Mouse (Mus musculus) hindbrain, postnatal 0 days (tissue): ENCODE data around the gene Gprc5a. TPM values are rescaled to one million over a fixed set of nuclear protein-coding genes. Genes with fewer than 3 reads are reported as not detected.

ENCODE experiments used
- ATAC-seq: fragments of 200-750 bp; cut with Nextera tagmentation; 2 replicates; pipeline ENCODE4 v1.8.0; 2017; ENCODE audit warnings: mild to moderate bottlenecking, moderate TSS enrichment, moderate library complexity
- DNase-seq: peaks from one replicate; pipeline ENCODE4 v3.0.0-alpha.2; 2015; ENCODE audit warnings: low spot score
- H3K27ac ChIP-seq: fragments of 300-500 bp; sonication (generic); 2 replicates; pipeline ENCODE4 v1.5.1; 2014; ENCODE audit warnings: mild to moderate bottlenecking
- H3K27me3 ChIP-seq: fragments of 300-500 bp; sonication (generic); 2 replicates; pipeline ENCODE4 v1.6.1; 2014; ENCODE audit warnings: low read length, mixed read lengths; ENCODE audit not compliant: insufficient read depth
- H3K36me3 ChIP-seq: fragments of 300-500 bp; sonication (generic); 2 replicates; pipeline ENCODE4 v1.6.1; 2014; ENCODE audit warnings: low read length, mixed read lengths; ENCODE audit not compliant: insufficient read depth
- H3K4me1 ChIP-seq: fragments of 300-500 bp; sonication (generic); 2 replicates; pipeline ENCODE4 v1.6.1; 2014; ENCODE audit warnings: antibody characterized with exemption, low read length, mixed read lengths; ENCODE audit not compliant: insufficient read depth
- H3K4me2 ChIP-seq: fragments of 300-500 bp; sonication (generic); 2 replicates; pipeline ENCODE4 v1.6.1; 2014; ENCODE audit warnings: low read depth, mild to moderate bottlenecking, low read length, moderate library complexity, mixed read lengths
- H3K4me3 ChIP-seq: fragments of 300-500 bp; sonication (generic); 2 replicates; pipeline ENCODE4 v1.5.1; 2014; ENCODE audit warnings: low read length
- H3K9ac ChIP-seq: fragments of 300-500 bp; sonication (generic); replicated peaks from 2 replicates; pipeline ENCODE4 v1.6.1; 2014; ENCODE audit warnings: mild to moderate bottlenecking, low read length, moderate library complexity, mixed read lengths
- H3K9me3 ChIP-seq: fragments of 300-500 bp; sonication (generic); 2 replicates; pipeline ENCODE4 v1.6.1; 2016; ENCODE audit warnings: low read length, mixed read lengths
- CTCF ChIP-seq: IDR thresholded peaks from 2 replicates; pipeline ENCODE4 v1.5.1; 2016; ENCODE audit warnings: antibody characterized with exemption, control low read depth, low read depth
- WGBS: fragments of 180-500 bp; shearing (Covaris S2); extraction: QIAGEN DNeasy Blood & Tissue Kit; methylation state at CpG from one replicate; pipeline ENCODE4 v1.1.7; 2014; 5-methylcytosine and 5-hydroxymethylcytosine counted together
- polyA plus RNA-seq: library from polyadenylated mRNA; unstranded; fragments of >200 nt; fragmentation: Nextera tagmentation; extraction: Ambion mirVana; gene quantifications from 2 replicates; pipeline ENCODE4 v1.2.1, GENCODE M21; 2015
- total RNA-seq: library from RNA; depleted of rRNA; stranded (reverse); fragments of >200 nt; gene quantifications from 2 replicates; pipeline ENCODE4 v1.2.3, GENCODE M21; 2014

Gene Gprc5a
- total and polyA plus RNA-seq, 2 experiments from 2014 or later: 0.30 to 0.63 TPM

DNA sequence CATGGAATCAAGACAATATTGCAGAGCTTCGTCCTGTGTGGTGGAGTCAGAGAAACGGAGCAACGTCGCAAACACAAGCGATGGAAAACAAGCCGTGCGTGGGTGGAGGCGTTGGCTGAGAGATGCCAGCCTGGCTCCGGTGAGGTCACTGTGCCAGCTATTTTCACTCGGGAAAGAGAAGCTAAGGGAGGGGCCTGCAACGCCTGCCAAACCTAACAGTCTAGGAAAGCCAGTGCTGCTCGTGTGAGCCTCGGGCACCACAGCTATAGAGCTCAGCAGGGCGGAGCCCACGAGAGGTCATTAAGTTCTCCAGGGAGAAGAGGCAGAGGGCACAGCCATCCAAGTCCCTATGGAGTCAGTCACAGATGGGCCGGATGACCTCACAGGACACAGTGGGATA is 16.5 kb upstream of the Gprc5a start:
- no peak overlapping the region for H3K27ac ChIP-seq
- DNase-seq: no peak
- TF ChIP-seq CTCF: no peak
- no peaks in the 10 kb centered on the region for H3K27me3 ChIP-seq
- no peak overlapping the region for H3K9ac ChIP-seq
- no peaks in the 10 kb centered on the region for H3K9me3 ChIP-seq
- H3K4me2 ChIP-seq: no peak overlapping the region
- H3K36me3 ChIP-seq: no peaks in the 10 kb centered on the region
- H3K4me1 ChIP-seq: no peaks in the 10 kb centered on the region
- no peak overlapping the region for H3K4me3 ChIP-seq
- 74% methylated on average over 16 of the region's 16 CpGs for WGBS
- ATAC-seq: no peak

DNA sequence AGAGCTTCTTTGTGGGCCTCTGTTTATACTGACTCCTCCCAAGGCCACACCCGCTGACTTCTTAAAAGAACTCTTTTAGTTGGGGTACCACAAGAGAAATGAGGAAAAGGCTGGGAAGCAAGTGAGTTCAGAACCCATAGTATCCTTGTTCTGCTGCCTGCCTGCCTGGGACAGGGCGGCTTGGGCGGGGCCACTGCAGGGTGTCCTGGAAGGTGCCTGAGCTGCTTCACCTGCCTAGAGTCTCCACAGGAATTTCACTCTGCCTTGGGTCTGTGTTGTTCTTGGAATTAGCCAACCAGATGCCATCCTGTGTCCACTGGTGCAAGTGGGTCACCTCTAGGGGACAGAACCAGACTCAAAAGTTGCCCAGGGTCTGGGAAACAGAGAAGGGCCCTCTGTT is 11.7 kb upstream of the Gprc5a start:
- Histone ChIP-seq H3K27me3 (no peaks in the 10 kb centered on the region), H3K4me1 (no peaks in the 10 kb centered on the region), H3K9me3 (no peaks in the 10 kb centered on the region), H3K36me3 (no peaks in the 10 kb centered on the region), H3K4me3 (no peak overlapping the region), H3K27ac (no peak overlapping the region), H3K9ac (no peak overlapping the region), H3K4me2 (no peak overlapping the region)
- WGBS: 81% methylated on average over 3 of the region's 3 CpGs
- TF ChIP-seq CTCF: no peak
- no peak for DNase-seq
- no peak for ATAC-seq

DNA sequence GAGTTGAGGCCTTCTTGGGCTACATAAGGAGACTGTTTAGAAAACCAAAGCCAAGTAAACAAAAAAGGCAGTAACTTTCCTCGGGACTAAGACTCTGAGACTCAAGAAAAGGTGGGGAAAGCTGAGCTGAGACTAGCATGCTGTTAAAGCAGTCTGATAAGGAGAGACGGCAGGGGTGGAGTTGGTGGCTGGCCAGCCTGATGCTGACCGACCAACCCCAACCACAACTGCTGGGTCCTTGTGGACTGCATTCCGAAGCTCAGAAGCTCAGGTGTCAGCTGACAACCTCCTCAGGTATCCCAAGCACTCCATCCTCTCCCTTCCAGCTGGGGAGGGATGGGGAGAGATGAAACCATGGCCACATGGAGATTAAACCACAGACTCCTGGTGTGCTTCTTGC is 9.6 kb upstream of the Gprc5a start:
- Histone ChIP-seq H3K4me1 (no peaks in the 10 kb centered on the region), H3K36me3 (no peaks in the 10 kb centered on the region), H3K9ac (no peak overlapping the region), H3K9me3 (no peaks in the 10 kb centered on the region), H3K4me3 (no peak overlapping the region), H3K4me2 (no peak overlapping the region), H3K27me3 (no peaks in the 10 kb centered on the region), H3K27ac (no peak overlapping the region)
- no peak for DNase-seq
- 70% methylated on average over 4 of the region's 4 CpGs for WGBS
- no peak for TF ChIP-seq CTCF
- ATAC-seq: no peak

DNA sequence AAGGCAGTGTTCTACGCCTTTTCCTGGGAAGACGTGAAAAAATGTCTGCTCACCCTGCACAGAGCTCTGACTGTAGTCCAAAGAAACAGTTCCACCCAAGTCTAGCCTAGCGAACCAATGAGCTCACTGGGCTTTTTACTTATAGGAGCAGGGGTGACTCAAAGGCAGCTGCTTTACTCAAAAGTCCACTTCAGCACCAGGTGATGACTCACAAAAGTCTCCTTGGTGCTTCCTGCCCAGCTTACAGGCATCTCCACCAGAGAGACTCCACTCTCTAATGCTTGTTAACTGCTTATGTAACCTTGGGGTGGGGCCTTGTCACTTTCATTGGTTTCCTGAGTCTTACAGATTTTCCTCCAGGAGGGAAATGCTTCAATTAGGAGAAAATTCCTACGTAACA is 4.7 kb upstream of the Gprc5a start:
- no peaks in the 10 kb centered on the region for H3K4me1 ChIP-seq
- DNase-seq (no peak), ATAC-seq (no peak)
- WGBS: 94% methylated on average over 4 of the region's 4 CpGs
- no peaks in the 10 kb centered on the region for H3K9me3 ChIP-seq
- no peak overlapping the region for H3K4me3 ChIP-seq
- no peaks in the 10 kb centered on the region for H3K27me3 ChIP-seq
- no peak overlapping the region for H3K27ac ChIP-seq
- H3K4me2 ChIP-seq: no peak overlapping the region
- H3K36me3 ChIP-seq: no peaks in the 10 kb centered on the region
- TF ChIP-seq CTCF: no peak
- H3K9ac ChIP-seq: no peak overlapping the region

GRCm38 (mm10) chr6:135064621-135065020 is 830 bp upstream of the Gprc5a start:
- TF ChIP-seq CTCF: no peak
- no peak overlapping the region for H3K27ac ChIP-seq
- no peaks in the 10 kb centered on the region for H3K27me3 ChIP-seq
- WGBS: 78% methylated on average over 12 of the region's 12 CpGs
- no peaks in the 10 kb centered on the region for H3K9me3 ChIP-seq
- no peak overlapping the region for H3K4me2 ChIP-seq
- H3K4me3 ChIP-seq: no peak overlapping the region
- H3K4me1 ChIP-seq: no peaks in the 10 kb centered on the region
- ATAC-seq: no peak
- no peaks in the 10 kb centered on the region for H3K36me3 ChIP-seq
- H3K9ac ChIP-seq: no peak overlapping the region
- no peak for DNase-seq

DNA sequence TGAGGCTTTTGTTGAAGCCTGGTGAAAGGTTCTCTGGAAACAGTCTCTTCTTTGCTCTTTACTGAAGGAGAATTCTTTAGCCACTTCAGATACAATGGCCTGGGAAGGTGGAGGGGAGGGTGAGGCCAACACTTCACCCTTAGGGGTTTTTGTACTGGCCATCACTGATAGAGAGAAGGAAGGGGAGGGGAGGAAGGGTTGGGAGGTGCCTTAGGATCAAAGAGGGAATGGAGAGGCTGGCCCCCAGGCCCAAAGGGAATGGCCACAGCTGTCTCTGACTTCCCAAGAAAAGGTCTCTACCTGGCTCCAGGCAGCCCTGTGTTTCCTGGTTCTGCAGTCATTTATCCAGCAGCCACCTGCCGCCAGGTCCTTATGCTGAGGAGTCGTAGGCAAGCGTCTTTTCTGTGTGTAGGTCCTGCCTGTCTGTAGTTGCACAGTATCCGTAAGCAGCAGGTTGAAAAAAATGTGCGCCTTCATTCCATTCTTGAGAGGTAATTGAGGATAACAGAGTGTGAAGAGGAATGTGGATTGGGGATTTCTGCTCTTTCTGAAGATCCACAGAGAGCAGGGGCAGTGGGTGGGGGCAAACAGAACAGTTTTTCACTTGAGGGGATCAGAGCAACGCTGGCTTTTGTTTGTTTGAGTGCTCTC is 1.5 kb downstream of the Gprc5a start:
- H3K27ac ChIP-seq: no peak overlapping the region
- no peaks in the 10 kb centered on the region for H3K9me3 ChIP-seq
- no peak overlapping the region for H3K4me3 ChIP-seq
- ATAC-seq: no peak
- H3K4me1 ChIP-seq: no peaks in the 10 kb centered on the region
- 39% methylated on average over 6 of the region's 6 CpGs for WGBS
- H3K4me2 ChIP-seq: no peak overlapping the region
- DNase-seq: no peak
- no peaks in the 10 kb centered on the region for H3K36me3 ChIP-seq
- no peak for TF ChIP-seq CTCF
- no peaks in the 10 kb centered on the region for H3K27me3 ChIP-seq
- H3K9ac ChIP-seq: no peak overlapping the region

DNA sequence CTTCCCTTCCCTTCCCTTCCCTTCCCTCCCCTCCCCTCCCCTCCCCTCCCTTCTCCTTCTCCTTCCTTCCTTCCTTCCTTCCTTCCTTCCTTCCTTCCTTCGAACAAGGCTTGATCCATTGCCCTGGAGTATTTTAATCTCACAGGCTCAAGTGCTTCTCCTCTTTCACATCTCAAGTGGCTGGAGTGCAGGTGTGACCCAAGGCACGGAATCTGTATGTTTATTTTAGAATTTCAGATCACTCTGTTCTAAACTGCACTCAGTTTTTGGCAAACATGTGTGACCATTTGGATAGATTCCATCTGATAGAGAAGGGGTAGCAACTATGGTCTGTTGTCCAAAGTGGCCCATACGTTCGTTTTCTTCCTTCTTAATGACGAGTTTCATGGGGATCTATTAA is 2.8 kb downstream of the Gprc5a start:
- Histone ChIP-seq H3K36me3 (no peaks in the 10 kb centered on the region), H3K27me3 (no peaks in the 10 kb centered on the region), H3K4me2 (no peak overlapping the region), H3K4me3 (no peak overlapping the region), H3K27ac (no peak overlapping the region), H3K9me3 (no peaks in the 10 kb centered on the region), H3K9ac (no peak overlapping the region), H3K4me1 (no peaks in the 10 kb centered on the region)
- ATAC-seq: no peak
- WGBS: 83% methylated on average over 5 of the region's 5 CpGs
- no peak for TF ChIP-seq CTCF
- DNase-seq: no peak
